Mouse (Mus musculus) small intestine, adult 2 months (tissue): ENCODE measurements around the gene Patj. TPM values are rescaled to one million over a fixed set of nuclear protein-coding genes. Genes with fewer than 3 reads are reported as not detected.

Source experiments
- H3K27ac ChIP-seq: fragments of 200-500 bp; 2 replicates; pipeline ENCODE4 v1.5.1; 2012; ENCODE audit warnings: low read depth, low read length, control low read depth, inconsistent platforms; ENCODE audit not compliant: insufficient read depth
- H3K27me3 ChIP-seq: fragments of 200-500 bp; 2 replicates; pipeline ENCODE4 v1.6.1; 2012; ENCODE audit warnings: mild to moderate bottlenecking, moderate library complexity, low read length, inconsistent platforms; ENCODE audit not compliant: control insufficient read depth, insufficient read depth
- H3K36me3 ChIP-seq: fragments of 200-500 bp; 2 replicates; pipeline ENCODE4 v1.6.1; 2012; ENCODE audit warnings: mild to moderate bottlenecking, low read length, control low read depth, inconsistent platforms; ENCODE audit not compliant: control insufficient read depth, insufficient read depth
- H3K4me1 ChIP-seq: fragments of 200-500 bp; 2 replicates; pipeline ENCODE4 v1.6.1; 2012; ENCODE audit warnings: low read length, inconsistent platforms, mixed read lengths; ENCODE audit not compliant: control insufficient read depth, insufficient read depth, insufficient read length
- H3K4me3 ChIP-seq: fragments of 200-500 bp; 2 replicates; pipeline ENCODE4 v1.5.1; 2012; ENCODE audit warnings: low read depth, mild to moderate bottlenecking, control low read depth, inconsistent platforms, low read length, moderate library complexity
- CTCF ChIP-seq: fragments of 200-500 bp; IDR thresholded peaks from 2 replicates; pipeline ENCODE4 v1.5.1; 2012; ENCODE audit warnings: low read depth, mild to moderate bottlenecking, control low read depth, inconsistent platforms, low read length, moderate library complexity, mixed read lengths; ENCODE audit not compliant: insufficient replicate concordance, insufficient read length; ENCODE audit errors: extremely low read depth
- POLR2A ChIP-seq: fragments of 200-500 bp; IDR thresholded peaks from 2 replicates; pipeline ENCODE4 v1.6.1; 2012; ENCODE audit warnings: low read depth, mild to moderate bottlenecking, control low read depth, inconsistent platforms, low read length, moderate library complexity
- WGBS: fragments of 180-500 bp; shearing (Covaris S2); methylation state at CpG from one replicate; pipeline ENCODE4 v1.1.7; 2018; 5-methylcytosine and 5-hydroxymethylcytosine counted together
- polyA plus RNA-seq: library from polyadenylated mRNA; depleted of rRNA; stranded (reverse); fragments of >200 nt; gene quantifications from 2 replicates; pipeline ENCODE4 v1.2.3, GENCODE M21; 2012

Patj gene
- polyA plus RNA-seq, 1 experiment, result 29.6 TPM

DNA sequence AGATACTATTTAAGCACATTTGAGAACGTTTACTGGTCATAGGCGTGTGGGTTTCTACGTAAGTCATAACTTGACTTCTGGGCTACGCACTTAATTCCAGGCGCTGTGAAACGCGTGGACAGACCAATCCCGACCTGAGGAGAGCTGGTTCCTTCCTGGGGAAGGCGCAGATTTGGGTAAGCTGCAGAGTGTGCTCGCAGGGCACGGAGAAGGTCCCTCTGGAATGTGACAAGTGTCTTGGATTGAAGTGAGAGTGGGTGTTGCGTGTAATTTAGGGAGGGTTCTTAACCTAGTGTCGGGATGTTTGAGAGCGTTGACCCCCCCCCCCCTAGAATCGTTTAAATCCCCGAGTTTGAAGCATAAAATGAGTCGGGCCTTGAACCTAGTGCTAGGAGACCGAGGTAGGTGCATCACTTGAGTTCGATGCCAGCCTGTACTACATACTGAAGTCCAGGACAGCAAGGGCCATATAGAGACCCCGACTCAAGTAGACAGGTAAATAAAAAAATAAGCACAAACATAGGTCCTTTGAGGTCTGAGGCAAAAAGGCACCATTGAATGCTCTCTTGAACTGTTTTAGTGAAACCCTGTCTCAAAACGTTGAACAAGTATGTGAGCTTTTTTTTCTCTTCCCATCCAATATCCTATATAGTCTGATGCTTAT lies 331.8 kb downstream of the Patj start:
- WGBS, result 20% methylated on average over 21 of the region's 21 CpGs
- no peaks in the 10 kb centered on the region for H3K36me3 ChIP-seq
- H3K4me3 ChIP-seq, result no peak overlapping the region
- H3K4me1 ChIP-seq, result no peaks in the 10 kb centered on the region
- no peaks in the 10 kb centered on the region; the same call in 1 of the 2 replicates for H3K27me3 ChIP-seq
- no peak overlapping the region for H3K27ac ChIP-seq
- no peak for TF ChIP-seq CTCF
- TF ChIP-seq POLR2A, result no peak

DNA sequence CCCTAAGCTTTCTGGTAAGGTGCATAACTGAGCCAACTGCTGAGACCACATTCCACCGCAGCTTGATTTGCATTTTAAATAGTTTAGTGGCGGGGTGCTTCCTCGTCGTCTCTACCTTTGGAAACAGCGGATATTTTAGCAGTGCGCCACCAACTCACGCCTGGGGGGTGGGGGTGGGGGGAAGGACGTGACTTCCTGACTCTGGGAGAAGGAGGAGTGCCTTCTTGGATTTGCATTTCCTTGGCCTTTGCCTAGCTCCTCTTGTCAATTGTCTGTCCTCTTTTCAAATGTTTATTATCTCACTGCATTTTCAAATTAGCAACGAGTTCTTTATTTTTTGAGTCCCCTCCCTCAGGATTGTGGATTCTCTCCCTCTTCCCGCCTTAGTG lies 332.4 kb downstream of the Patj start:
- Histone ChIP-seq H3K4me3 (no peak overlapping the region), H3K27me3 (no peaks in the 10 kb centered on the region; the same call in 1 of the 2 replicates), H3K4me1 (no peaks in the 10 kb centered on the region), H3K36me3 (no peaks in the 10 kb centered on the region), H3K27ac (no peak overlapping the region)
- WGBS, result 18% methylated on average over 10 of the region's 10 CpGs
- TF ChIP-seq POLR2A, result no peak
- TF ChIP-seq CTCF, result no peak

DNA sequence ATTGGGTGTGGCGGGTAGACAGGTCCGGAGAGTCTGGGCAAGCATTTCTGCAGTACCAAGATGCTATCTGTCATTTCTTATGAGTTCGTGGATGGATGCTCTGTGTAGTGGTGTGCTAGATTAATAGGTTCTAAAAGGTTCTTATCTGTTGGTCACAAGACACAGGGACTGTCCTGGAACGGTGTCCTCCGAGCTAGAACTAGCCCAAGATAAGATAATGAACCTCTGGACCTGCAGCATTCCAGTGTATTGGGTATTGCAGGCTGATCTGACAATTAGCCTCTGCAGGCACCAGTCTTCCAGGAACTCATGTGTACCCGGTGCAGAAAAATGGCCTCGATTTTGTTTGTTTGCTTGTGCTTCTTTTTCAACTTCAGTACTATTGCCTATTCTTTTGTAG lies 333.1 kb downstream of the Patj start:
- Histone ChIP-seq H3K27ac (no peak overlapping the region), H3K4me1 (no peaks in the 10 kb centered on the region)
- no peak for TF ChIP-seq CTCF
- TF ChIP-seq POLR2A, result no peak

DNA sequence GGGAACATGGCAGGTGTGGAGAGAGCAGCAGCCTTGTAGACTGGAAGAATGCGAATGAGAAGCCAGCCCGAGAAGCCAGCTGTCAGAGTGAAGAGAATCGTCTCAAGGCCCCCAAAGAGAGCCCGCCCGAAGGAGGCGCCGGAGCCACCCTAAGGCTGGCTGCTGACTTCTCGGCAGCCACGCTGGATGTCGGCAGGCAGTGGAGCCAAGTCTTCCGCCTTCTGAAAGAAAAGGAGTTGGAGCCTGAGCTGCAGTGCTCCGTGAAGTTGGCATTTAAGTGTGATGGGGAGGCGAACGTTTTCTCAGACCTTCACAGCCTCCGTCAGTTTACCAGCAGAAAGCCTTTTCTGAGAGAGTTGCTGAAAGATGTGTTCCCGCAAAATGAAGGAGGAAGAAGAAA lies 338.1 kb downstream of the Patj start:
- Histone ChIP-seq H3K36me3 (no peaks in the 10 kb centered on the region), H3K4me1 (no peaks in the 10 kb centered on the region), H3K27me3 (no peaks in the 10 kb centered on the region), H3K27ac (no peak overlapping the region), H3K4me3 (no peak overlapping the region)
- WGBS, result 92% methylated on average over 16 of the region's 16 CpGs
- TF ChIP-seq CTCF (no peak), POLR2A (no peak)

More for the DNA sequence above, 333.1 kb downstream of the Patj start:
- no peak overlapping the region for H3K4me3 ChIP-seq
- H3K36me3 ChIP-seq, result no peaks in the 10 kb centered on the region
- H3K27me3 ChIP-seq, result no peaks in the 10 kb centered on the region; the same call in 1 of the 2 replicates
- WGBS, result 29% methylated on average over 7 of the region's 7 CpGs

DNA sequence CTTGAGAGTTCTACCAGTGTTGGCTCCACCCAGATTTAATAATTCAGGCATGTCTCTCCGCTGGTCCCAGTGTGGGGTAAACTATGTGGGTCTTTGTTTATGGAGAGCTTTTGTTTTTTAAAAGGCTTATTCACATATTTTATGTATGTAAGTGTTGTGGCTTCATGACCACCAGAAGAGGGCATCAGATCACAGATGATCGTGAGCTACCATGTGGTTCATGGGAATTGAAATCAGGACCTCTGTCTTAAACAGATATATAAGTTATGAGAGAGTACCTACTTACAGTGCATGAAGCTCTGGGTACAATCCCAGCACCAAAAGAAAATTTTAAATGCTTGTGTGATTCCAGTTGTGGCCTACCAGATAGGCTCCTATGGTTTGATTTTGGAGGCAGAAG lies 344.2 kb downstream of the Patj start:
- H3K4me1 ChIP-seq, result no peaks in the 10 kb centered on the region
- no peak overlapping the region for H3K4me3 ChIP-seq
- H3K27me3 ChIP-seq, result no peaks in the 10 kb centered on the region
- WGBS, result 30% methylated on average over 2 of the region's 2 CpGs
- no peaks in the 10 kb centered on the region for H3K36me3 ChIP-seq
- no peak overlapping the region for H3K27ac ChIP-seq
- no peak for TF ChIP-seq CTCF
- TF ChIP-seq POLR2A, result no peak

DNA sequence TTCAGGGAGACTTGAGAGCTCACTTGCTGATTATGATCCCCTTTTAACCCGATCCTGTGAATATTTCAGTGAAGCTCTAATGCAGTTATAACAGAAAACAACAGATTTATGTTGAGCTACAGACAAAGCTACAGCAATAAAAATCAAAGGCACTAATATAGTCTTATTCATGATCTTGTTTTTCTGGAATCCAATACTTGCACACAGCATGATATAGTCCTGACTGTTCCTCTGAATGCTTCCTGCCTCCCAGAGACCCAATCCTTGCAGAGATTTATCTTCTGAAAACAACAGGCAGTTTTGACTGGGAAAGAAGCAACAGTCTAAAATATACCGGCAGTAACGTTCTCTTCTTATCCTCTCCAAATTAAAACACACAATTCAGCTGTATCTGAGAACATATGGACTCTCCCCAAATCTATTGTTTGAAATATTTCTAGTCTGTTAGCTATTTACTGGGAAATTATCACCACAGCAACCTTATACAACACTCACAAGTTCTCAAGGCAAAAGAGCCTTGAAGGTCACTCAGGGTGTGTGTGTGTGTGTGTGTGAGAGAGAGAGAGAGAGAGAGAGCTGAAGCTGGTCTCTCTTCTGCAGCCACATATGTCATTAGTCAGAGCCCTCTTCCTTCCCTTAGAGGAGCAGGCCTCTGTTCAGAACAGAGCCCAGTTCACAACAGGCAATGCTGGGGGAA lies 347.8 kb downstream of the Patj start:
- TF ChIP-seq POLR2A (no peak), CTCF (no peak)
- Histone ChIP-seq H3K27ac (no peak overlapping the region), H3K4me3 (no peak overlapping the region), H3K36me3 (no peaks in the 10 kb centered on the region), H3K27me3 (no peaks in the 10 kb centered on the region), H3K4me1 (no peaks in the 10 kb centered on the region)
- whole genome bisulfite sequencing, result 77% methylated on average over 3 of the region's 3 CpGs

DNA sequence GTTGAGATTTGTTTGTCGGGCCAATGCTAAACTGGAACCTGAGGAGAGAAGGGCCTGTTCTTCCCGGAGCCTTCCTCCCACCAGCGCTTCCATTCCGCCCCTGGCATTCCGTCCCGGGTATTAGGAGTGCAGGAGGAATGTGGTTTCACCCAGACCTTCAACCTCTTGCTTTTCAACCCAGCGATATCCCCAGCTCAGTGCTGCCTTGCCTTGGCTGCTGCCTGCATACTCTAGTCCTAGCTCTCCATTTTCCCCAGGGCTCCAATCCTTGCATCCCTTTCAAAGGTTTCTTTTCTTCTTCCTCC lies 348.3 kb downstream of the Patj start:
- 34% methylated on average over 7 of the region's 7 CpGs for WGBS
- H3K27ac ChIP-seq, result no peak overlapping the region
- H3K27me3 ChIP-seq, result no peaks in the 10 kb centered on the region
- no peaks in the 10 kb centered on the region for H3K36me3 ChIP-seq
- no peak overlapping the region for H3K4me3 ChIP-seq
- TF ChIP-seq POLR2A (no peak), CTCF (no peak)
- no peaks in the 10 kb centered on the region for H3K4me1 ChIP-seq

DNA sequence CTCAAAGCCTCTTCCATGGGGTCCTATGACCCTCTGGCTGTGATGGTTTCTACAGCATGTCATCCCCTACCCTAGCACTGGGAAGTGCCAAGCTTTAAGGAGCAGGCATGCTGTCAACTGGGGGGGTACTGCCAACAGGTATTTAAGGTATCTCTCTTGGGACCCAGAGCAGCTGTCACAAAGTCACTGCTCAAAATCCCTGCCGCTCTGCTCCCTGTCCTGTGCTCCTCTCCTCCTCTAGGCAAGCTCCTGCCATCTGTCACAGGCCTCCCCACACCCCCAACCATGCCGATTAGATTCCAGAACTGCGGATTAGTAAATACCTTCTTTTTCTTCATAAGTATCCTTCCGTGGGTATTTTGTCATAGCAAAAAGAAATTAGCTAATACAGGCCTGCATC lies 358.9 kb downstream of the Patj start:
- no peak overlapping the region for H3K27ac ChIP-seq
- 88% methylated on average over 4 of the region's 4 CpGs for WGBS
- H3K4me1 ChIP-seq, result no peaks in the 10 kb centered on the region
- no peaks in the 10 kb centered on the region for H3K27me3 ChIP-seq
- H3K4me3 ChIP-seq, result no peak overlapping the region
- TF ChIP-seq CTCF (no peak), POLR2A (no peak)
- no peaks in the 10 kb centered on the region for H3K36me3 ChIP-seq
